Mouse (Mus musculus): ENCODE results near the gene Tab1. TPM values are rescaled to one million over a fixed set of nuclear protein-coding genes. Genes with fewer than 3 reads are reported as not detected.

Gene Tab1
- polyA plus RNA-seq, 1 experiment, result not detected

GRCm38 (mm10) chr15:80129982-80130381, 2.9 kb upstream of the Tab1 start:
- Histone ChIP-seq H3K4me1 (ENCODE audit: control insufficient read depth, insufficient read depth, low read length) (peaks cover 10% of the 10 kb centered on the region), H3K27ac (ENCODE audit: insufficient read depth, low read depth, low read length) (no peak overlapping the region), H3K4me3 (ENCODE audit: insufficient read depth, low read depth, low read length) (no peak overlapping the region)
- TF ChIP-seq POLR2A (IDR thresholded peaks at IDR 0.05; ENCODE audit: insufficient read depth, low read depth, low read length) (no peak), CTCF (IDR thresholded peaks at IDR 0.05; ENCODE audit: insufficient read depth, low read depth, low read length) (no peak)
- WGBS, result 85% methylated on average over 6 of the region's 6 CpGs

- H3K4me3 ChIP-seq (ENCODE audit: insufficient read depth, low read depth, low read length), result no peak overlapping the region
- H3K4me1 ChIP-seq (ENCODE audit: control insufficient read depth, insufficient read depth, low read length), result peaks cover 10% of the 10 kb centered on the region
- H3K27ac ChIP-seq (ENCODE audit: insufficient read depth, low read depth, low read length), result no peak overlapping the region
- 95% methylated on average over 5 of the region's 5 CpGs for WGBS
- TF ChIP-seq CTCF (IDR thresholded peaks at IDR 0.05; ENCODE audit: insufficient read depth, low read depth, low read length) (no peak), POLR2A (IDR thresholded peaks at IDR 0.05; ENCODE audit: insufficient read depth, low read depth, low read length) (no peak)
These were observed 2.2 kb upstream of the Tab1 start for GRCm38 (mm10) chr15:80130689-80131088.

GRCm38 (mm10) chr15:80131421-80131820, 1.5 kb upstream of the Tab1 start:
- Histone ChIP-seq H3K4me3 (ENCODE audit: insufficient read depth, low read depth, low read length) (no peak overlapping the region), H3K4me1 (ENCODE audit: control insufficient read depth, insufficient read depth, low read length) (peaks cover 12% of the 10 kb centered on the region), H3K27ac (ENCODE audit: insufficient read depth, low read depth, low read length) (no peak overlapping the region)
- 65% methylated on average over 6 of the region's 6 CpGs for WGBS
- TF ChIP-seq POLR2A (IDR thresholded peaks at IDR 0.05; ENCODE audit: insufficient read depth, low read depth, low read length) (no peak), CTCF (IDR thresholded peaks at IDR 0.05; ENCODE audit: insufficient read depth, low read depth, low read length) (no peak)

- Histone ChIP-seq H3K27ac (ENCODE audit: insufficient read depth, low read depth, low read length) (no peak overlapping the region), H3K4me1 (ENCODE audit: control insufficient read depth, insufficient read depth, low read length) (peaks cover 17% of the 10 kb centered on the region), H3K4me3 (ENCODE audit: insufficient read depth, low read depth, low read length) (no peak overlapping the region)
- TF ChIP-seq CTCF (IDR thresholded peaks at IDR 0.05; ENCODE audit: insufficient read depth, low read depth, low read length) (no peak), POLR2A (IDR thresholded peaks at IDR 0.05; ENCODE audit: insufficient read depth, low read depth, low read length) (no peak)
- WGBS, result 75% methylated on average over 9 of the region's 9 CpGs
These were observed 475 bp upstream of the Tab1 start for GRCm38 (mm10) chr15:80132452-80132851.

- peak overlapping the region; percentile 96 for H3K4me3 ChIP-seq (ENCODE audit: insufficient read depth, low read depth, low read length)
- peaks cover 31% of the 10 kb centered on the region for H3K4me1 ChIP-seq (ENCODE audit: control insufficient read depth, insufficient read depth, low read length)
- 5% methylated on average over 14 of the region's 14 CpGs for WGBS
- TF ChIP-seq POLR2A (IDR thresholded peaks at IDR 0.05; ENCODE audit: insufficient read depth, low read depth, low read length), result no peak
- no peak for TF ChIP-seq CTCF (IDR thresholded peaks at IDR 0.05; ENCODE audit: insufficient read depth, low read depth, low read length)
- peak overlapping the region; percentile 100 for H3K27ac ChIP-seq (ENCODE audit: insufficient read depth, low read depth, low read length)
These were observed 939 bp downstream of the Tab1 start for GRCm38 (mm10) chr15:80133682-80134449.

- TF ChIP-seq CTCF (IDR thresholded peaks at IDR 0.05; ENCODE audit: insufficient read depth, low read depth, low read length), result no peak
- TF ChIP-seq POLR2A (IDR thresholded peaks at IDR 0.05; ENCODE audit: insufficient read depth, low read depth, low read length), result no peak
- peaks cover 33% of the 10 kb centered on the region for H3K4me1 ChIP-seq (ENCODE audit: control insufficient read depth, insufficient read depth, low read length)
- peak overlapping the region; percentile 96 for H3K4me3 ChIP-seq (ENCODE audit: insufficient read depth, low read depth, low read length)
- 44% methylated on average over 9 of the region's 9 CpGs for WGBS
- peak overlapping the region; percentile 100 for H3K27ac ChIP-seq (ENCODE audit: insufficient read depth, low read depth, low read length)
These were observed 1.5 kb downstream of the Tab1 start for GRCm38 (mm10) chr15:80134450-80134847.

GRCm38 (mm10) chr15:80135499-80135898, 2.6 kb downstream of the Tab1 start:
- no peak overlapping the region; the same call in 1 of the 2 replicates for H3K27ac ChIP-seq (ENCODE audit: insufficient read depth, low read depth, low read length)
- 90% methylated on average over 2 of the region's 2 CpGs for WGBS
- TF ChIP-seq CTCF (IDR thresholded peaks at IDR 0.05; ENCODE audit: insufficient read depth, low read depth, low read length) (no peak), POLR2A (IDR thresholded peaks at IDR 0.05; ENCODE audit: insufficient read depth, low read depth, low read length) (no peak)
- peaks cover 33% of the 10 kb centered on the region for H3K4me1 ChIP-seq (ENCODE audit: control insufficient read depth, insufficient read depth, low read length)
- H3K4me3 ChIP-seq (ENCODE audit: insufficient read depth, low read depth, low read length), result no peak overlapping the region

- 88% methylated on average over 3 of the region's 3 CpGs for WGBS
- Histone ChIP-seq H3K27ac (ENCODE audit: insufficient read depth, low read depth, low read length) (no peak overlapping the region; the same call in 1 of the 2 replicates), H3K4me3 (ENCODE audit: insufficient read depth, low read depth, low read length) (no peak overlapping the region), H3K4me1 (ENCODE audit: control insufficient read depth, insufficient read depth, low read length) (peaks cover 33% of the 10 kb centered on the region)
- TF ChIP-seq CTCF (IDR thresholded peaks at IDR 0.05; ENCODE audit: insufficient read depth, low read depth, low read length), result no peak
- no peak for TF ChIP-seq POLR2A (IDR thresholded peaks at IDR 0.05; ENCODE audit: insufficient read depth, low read depth, low read length)
These were observed 3.7 kb downstream of the Tab1 start for GRCm38 (mm10) chr15:80136645-80137044.

- peak overlapping the region; percentile 75 for H3K27ac ChIP-seq (ENCODE audit: insufficient read depth, low read depth, low read length)
- peaks cover 33% of the 10 kb centered on the region for H3K4me1 ChIP-seq (ENCODE audit: control insufficient read depth, insufficient read depth, low read length)
- TF ChIP-seq CTCF (IDR thresholded peaks at IDR 0.05; ENCODE audit: insufficient read depth, low read depth, low read length), result no peak
- no peak for TF ChIP-seq POLR2A (IDR thresholded peaks at IDR 0.05; ENCODE audit: insufficient read depth, low read depth, low read length)
- 21% methylated on average over 17 of the region's 17 CpGs for WGBS
- no peak overlapping the region for H3K4me3 ChIP-seq (ENCODE audit: insufficient read depth, low read depth, low read length)
These were observed 5.2 kb downstream of the Tab1 start for GRCm38 (mm10) chr15:80137945-80138791.

Measured in olfactory bulb, adult 2 months (tissue).